Mouse (Mus musculus): Measurements from ENCODE around the gene Carmil2.

Gene Carmil2

DNA sequence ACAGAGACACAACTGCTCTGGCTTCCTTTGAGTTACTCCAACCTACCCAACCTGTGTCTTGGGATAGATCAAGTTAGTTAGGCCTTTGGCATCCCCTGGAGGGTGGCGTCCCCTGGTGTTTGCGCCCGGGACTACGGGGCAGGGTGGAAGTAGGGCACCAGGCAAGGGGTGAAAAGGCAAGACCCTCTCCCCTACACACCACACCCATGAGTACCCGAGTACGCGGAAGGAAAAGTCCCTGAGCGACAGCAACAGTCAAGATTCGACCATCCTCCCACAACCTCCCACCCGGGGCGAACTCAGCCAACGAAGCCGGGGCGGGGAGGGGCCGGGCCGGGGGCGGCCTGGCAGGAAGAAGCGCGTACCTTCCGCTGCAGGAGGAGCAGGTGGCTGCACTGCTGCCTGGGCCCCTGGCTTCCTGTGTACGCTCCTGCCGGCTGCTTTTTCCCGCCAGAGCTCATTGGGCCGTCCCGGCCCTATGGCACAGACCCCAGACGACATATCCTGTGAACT lies at the start of gene Carmil2:
TSS of gene Carmil2 (plus strand) at position 479 of the 513 bp plus-strand sequence.
- DNase-seq: no peak

DNA sequence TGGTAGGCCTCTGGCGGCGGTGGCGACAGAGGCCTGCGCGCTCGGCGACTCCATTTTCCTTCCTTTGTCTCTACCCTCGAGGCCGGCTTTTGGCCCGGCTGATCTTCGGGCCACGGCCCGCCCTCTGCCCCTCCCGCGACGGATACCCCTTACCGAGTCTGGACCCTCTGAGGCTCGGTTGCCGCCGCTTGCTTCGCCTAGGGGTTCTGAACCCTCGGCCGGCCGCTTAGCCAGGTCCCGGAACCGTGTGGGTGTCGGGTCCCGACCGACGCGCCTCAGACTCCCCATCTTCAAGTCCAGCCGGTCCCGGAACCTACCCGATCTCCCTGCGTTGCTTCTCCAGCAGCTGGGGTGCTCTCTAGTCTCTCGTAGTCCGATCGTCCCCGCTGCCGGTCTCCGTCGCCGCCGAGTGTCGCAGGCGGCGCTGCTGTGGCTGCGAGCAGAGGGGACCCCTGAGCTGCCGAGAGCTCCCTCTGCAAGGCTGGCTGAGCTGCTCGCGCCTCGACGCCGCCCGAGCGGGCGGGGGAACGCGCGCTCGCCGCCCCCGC lies 49.0 kb upstream of the Carmil2 start, which contains the start of gene Agrp:
TSS of gene Agrp (minus strand) at position 431 of the 548 bp plus-strand sequence.
- peak; percentile 53 for DNase-seq

DNA sequence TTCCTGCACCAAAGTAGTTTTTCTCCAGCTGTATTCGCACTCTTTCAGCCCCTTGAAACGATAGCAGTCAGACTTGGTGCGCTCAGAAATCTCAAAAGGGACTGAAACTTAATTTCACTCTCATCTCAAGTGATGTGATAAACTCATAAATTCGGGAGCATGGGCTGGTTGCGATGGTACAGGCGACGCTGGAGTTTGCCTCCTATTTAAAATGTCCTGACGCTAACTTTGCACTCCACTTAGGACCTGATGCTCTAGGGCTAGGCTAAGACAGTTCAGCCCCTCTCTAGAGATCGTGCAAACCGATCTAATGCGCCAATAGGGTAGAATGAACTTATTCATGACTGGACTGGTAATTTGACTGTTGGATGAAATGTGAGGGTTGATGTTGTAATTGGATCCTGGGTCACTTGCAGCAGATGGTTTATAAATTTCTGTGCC lies 48.5 kb upstream of the Carmil2 start:
- no peak for DNase-seq

DNA sequence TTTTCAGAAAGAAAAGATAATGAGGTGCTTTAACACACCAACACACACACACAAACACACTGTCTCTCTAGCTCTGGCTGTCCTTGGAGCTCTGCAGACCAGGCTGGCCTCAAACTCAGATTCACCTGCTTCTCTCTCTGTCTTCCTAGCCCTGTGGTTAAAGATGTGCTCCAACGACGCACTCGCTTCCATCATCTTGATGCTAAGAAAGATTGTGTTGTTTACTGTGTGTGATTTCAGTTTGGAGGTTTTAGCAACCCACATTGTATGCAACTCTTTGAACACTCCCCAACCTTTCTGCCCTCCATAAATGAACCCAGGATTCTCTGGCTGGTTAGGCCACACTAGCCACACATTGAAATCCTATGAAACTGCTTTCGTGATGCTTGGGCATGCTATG lies 47.6 kb upstream of the Carmil2 start:
- no peak for DNase-seq

DNA sequence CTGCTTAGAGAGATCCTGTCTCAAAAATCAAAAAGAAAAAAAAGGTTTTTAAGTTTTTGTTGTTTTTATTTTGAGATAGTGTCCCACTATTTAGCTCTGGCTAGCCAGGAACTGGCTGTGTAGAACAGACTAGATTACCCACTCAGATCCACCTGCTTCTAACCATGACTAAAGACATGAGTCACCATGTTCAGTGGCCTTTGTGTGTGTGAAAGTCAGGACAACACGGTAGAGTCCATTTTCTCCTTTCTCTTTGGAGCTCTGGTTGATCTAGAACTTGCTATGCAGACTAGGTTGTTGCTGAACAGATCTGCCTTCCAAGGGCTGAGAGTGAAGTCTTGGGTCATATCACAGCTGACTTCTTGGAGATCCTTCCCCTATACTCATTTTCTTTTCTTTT lies 46.2 kb upstream of the Carmil2 start:
- DNase-seq: no peak

DNA sequence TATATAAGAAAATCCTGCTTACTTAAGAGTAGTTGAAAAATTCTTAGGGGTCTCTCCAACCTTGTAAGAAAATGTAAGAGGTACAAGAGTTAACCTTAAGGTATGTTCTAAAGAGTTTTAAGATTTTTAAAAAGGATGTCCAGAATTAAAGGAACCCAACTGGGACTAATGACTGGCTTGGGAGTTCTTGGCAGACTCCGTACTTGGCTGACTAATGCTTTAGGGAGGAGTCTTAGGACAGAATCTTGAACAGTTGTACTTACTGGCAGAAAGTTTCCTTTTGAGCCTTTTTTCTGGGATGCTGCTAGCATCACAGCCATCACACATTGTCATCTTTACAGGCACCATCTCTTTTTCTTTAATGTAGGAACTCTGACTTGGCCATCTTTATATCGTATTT lies 45.6 kb upstream of the Carmil2 start:
- DNase-seq: no peak

DNA sequence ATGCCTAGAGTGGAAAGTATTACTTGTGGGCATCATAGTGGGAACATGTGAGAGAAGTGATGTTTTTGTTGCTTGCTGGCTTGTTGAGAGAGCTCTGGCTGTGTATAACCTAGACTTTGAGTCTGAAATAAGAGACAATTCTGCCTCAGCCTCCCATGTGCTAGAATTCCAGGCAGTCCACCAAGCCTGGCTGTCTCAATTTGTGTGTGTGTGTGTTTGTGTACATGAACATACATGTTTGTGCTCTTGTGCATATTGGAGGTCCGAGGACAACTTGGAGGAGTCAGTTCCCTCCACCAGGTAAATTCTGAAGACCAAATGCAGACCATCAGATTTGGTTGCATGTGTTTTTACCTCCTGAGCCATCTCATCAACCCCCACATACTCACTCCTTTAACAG lies 40.9 kb upstream of the Carmil2 start:
- no peak for DNase-seq

DNA sequence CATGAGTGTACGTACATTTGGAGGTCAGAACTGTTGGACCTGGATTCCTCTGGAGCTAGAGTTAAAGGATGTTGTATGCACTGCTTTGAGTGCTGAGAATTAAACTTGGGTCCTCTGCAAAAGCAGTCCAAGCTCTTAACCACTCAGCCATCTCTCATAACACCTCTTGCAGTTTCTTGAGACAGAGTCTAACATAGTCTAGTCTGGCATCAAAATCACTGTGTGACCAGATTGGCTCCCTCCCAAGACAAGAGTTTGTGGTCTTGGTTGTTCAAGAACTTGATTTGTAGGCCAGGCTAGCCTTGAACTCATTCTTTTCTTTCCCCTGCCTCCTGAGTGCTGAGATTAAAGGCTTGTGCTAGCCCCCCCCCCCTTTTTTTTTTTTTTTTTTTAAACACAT lies 37.1 kb upstream of the Carmil2 start:
- DNase-seq: no peak

DNA sequence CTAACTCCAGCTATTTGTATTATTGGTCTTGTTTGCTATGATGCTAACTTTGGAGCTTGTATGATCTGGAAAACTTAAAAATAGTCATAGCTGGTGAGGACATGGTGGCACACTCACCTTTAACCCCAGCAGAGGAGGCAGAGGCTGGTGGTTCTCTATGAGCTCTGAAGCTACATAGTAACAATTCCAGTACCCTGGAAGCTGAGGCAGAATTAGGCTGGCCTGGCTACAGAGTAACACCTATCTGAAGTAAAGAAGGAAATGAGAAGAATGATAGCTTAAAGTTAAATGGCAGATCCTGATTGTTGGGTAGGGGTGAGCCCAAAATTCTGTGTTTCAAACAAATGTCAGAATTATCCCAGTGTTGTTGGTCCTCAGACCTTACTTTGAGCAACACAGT lies 28.4 kb upstream of the Carmil2 start:
- no peak for DNase-seq

DNA sequence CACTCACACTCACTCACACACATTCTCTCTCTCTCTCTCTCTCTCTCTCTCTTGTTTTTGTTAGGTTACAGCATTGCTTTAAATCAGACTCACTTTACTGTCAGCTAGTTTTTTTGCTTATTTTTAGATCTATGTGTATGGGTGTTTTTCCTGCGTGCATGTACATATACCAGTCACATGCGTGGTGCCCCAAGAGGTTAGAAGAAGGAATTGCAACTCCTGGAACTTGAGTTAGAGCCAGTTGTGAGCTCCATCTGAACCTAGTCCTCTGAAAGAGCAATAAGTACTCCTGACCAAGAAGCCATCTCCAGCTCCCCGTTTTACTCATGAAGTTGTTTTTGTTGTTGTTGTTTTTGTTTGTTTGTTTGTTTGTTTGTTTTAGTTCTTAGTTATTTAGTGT lies 24.9 kb upstream of the Carmil2 start:
- DNase-seq: peak; percentile 12

DNA sequence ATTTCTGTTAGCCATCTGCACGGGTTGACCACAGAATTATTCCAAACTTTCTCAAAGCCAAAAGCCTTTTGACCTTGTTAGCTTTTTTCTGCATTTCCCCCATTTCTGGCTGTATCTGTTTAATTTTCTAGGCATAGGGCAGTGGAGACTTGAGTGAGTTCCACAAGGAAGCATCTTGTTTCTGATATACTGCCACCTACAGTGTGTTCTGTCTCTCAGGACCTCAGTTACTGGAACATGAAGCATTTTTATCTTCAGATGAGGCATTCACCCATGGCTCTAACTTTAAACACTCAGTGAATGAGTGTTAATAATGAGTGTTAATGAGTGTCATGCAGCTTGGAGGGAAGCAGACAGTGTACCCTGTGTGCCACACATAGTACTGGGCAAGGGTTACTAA lies 8.2 kb upstream of the Carmil2 start:
- DNase-seq: no peak

DNA sequence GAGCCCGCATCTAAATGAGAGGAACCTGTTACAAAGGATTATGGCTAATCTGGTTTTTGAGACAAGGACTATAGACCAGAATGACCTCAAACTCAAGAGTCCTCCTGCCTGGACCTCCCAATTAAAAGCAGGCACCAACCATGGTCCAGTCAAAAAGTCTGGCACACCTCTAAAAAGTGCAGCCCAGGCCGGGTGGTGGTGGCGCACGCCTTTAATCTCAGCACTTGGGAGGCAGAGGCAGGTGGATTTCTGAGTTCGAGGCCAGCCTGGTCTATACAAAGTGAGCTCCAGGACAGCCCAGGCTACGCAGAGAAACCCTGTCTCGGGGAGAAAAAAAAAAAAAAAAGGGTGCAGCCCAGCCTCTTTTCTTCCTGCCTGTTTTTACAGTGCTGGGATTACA lies 749 bp upstream of the Carmil2 start:
- DNase-seq: no peak

DNA sequence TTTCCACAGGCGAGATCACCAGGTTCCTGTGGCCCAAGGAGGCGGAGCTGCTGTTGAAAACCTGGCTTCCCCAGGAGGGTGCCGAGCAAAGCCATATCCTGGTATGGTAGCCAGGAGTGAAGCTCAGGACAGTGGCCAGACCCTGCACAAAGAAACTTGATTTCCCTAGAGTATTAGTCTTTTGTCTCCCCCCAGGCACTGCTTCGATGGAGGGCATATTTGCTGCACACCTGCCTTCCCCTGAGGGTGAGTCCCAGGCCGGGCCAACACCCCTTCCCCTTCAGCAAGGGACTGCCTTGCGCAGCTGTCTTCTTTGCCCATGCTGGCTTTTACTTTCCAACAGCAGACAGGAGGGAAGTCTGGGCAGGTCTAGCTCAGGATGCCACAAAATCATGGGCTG lies 477 bp downstream of the Carmil2 start:
- no peak for DNase-seq

DNA sequence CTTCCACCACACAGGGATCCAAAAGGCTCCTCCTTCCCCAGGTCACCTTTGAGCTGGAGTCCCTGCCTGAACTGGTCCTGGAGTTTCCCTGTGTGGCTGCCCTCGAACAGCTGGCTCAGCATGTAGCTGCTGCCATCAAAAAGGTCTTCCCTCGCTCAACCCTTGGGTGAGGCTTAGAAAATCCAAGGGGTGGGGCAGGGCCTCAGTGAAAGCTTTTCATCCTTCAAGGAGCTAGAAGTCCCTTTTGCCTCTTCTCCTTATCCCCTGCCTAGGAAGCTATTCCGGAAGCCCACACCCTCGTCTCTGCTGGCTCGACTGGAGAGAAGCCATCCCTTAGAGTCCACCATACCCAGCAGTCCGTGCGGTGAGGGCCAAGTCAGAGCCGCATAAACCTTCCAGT lies 1.4 kb downstream of the Carmil2 start:
- DNase-seq: no peak

DNA sequence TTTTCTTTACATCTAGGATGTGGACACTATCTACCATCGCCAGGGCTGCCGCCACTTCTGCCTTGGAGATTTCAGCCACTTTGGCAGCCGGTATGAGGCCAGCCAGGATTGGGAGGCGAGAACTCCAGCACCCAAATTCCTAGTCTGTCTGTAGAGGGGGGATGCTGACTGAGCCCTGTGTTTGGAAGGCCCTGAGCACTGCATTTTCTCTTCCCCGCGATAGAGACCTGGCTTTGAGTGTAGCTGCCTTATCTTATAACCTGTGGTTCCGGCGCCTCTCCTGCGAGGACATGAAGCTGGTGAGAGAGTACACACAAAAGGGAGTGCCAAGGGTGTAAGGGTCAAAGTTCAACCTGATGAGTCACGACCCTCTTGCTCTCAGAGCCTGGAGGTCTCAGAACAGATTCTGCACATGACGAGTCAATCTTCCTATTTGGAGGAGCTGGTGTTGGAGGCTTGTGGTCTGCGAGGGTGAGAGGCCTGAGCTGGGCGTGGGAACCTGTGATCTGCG lies 2.2 kb downstream of the Carmil2 start:
- DNase-seq: no peak

DNA sequence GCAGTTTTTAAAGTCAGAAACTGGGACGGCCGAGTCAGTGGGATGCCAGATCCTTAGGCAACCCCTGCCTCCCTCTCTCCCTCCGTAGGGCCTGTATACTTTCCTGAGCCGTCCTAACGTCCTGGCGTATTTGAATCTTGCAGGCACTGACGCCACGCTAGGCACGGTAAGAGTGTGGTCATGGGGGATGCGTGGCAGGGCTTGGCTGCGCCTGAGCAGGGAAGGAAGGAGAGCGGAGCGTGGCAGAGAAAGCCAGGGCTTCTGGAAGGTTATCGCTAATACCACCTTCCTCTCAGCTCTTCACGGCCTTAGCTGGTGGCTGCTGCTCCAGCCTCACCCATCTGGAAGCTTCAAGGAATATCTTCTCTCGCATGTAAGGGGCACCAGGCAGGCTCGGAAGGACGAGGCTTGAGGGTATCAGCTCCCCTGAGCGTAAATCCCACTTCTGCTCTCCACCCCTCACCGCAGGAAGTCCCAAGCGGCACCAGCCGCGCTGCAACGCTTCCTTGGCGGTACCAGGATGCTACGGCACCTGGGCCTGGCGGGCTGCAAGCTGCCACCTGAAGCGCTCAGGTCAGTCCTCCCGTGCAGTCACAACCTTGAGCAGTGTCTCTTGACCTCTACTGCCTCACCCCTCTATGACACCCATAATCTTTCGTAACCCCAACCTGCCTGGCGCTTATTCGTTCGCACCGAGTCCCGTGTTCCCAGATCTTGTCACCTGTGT lies 3.3 kb downstream of the Carmil2 start:
- no peak for DNase-seq

DNA sequence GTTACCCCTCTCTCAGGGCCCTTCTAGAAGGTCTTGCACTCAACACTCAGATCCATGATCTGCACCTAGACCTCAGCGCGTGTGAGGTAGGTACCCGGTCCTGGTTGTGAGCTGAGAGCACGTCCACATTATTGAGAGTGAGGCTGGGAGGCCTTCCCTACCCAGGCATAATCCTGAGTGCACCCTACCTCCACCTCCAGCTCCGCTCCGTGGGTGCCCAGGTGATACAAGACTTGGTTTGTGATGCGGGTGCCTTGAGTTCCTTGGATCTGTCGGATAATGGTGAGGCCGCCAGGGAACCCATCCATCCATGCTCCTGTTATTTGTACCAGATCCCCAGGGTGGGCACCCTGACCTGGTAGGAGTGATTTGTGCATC lies 3.9 kb downstream of the Carmil2 start:
- no peak for DNase-seq

DNA sequence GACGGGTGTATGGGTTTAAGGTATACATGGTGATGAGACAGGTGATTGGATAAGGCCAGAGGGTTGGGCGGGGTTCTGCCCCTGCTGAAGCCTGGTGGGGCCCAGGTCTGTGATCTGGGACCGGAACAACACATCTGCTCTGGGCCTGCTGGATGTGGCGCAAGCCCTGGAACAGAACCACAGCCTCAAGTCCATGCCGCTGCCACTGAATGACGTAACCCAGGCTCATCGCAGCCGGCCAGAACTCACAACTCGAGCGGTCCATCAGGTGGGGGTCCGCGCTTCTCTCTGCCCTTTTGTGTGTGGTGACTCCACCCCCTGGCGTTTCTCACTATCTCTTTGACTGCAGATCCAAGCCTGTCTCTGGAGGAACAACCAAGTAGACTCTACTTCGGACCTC lies 4.9 kb downstream of the Carmil2 start:
- DNase-seq: no peak

DNA sequence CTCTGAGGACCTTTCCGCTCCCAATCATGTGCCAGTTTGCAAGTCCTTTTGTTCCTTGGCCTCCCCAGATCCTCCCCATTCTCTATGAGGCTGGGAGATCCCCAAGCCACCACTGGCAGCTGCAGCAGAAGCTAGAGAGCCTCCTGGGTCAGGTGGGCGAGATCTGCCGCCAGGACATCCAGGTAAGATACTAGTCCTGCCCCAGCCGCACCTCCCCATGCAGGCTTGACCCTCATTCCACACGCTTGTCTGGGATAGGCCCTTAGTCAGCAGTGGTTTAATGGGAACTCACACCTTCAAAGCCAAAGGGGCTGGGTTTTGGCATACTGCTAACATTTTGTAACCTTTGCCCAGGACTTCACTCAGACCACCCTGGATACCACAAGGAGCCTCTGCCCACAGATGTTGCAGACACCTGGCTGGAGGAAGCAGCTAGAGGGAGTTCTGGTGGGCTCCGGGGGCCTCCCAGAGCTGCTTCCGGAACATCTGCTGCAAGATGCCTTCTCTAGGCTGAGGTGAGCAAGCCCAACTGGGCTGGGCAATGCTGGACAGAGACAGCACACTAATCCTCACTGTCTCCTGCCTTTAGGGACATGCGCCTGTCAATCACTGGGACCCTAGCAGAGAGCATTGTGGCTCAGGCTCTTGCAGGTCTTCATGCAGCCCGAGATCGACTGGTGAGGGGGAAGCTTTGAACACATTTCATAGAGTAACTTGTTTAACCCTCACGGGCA lies 6.5 kb downstream of the Carmil2 start:
- no peak for DNase-seq

DNA sequence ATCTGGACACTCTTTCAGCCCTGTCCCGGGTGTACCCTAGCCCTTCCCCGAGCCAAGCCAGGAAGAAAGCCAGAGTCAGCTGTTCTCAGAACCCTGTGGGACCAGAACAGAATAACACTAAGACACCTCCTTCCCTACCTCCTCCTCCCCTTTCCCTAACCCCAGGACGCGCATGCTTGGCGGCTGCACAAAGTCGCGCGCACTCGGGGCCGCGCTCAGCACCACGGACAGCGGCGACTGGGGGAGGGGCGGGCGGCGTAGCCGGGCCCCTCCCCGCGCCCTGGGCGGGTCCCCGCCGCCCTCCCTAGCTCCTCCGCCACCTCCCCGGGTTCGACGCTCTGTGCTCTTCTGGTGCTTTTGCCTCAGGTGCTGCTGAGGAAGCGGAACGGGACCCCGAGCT lies 7.6 kb downstream of the Carmil2 start:
- peak; percentile 85 for DNase-seq

DNA sequence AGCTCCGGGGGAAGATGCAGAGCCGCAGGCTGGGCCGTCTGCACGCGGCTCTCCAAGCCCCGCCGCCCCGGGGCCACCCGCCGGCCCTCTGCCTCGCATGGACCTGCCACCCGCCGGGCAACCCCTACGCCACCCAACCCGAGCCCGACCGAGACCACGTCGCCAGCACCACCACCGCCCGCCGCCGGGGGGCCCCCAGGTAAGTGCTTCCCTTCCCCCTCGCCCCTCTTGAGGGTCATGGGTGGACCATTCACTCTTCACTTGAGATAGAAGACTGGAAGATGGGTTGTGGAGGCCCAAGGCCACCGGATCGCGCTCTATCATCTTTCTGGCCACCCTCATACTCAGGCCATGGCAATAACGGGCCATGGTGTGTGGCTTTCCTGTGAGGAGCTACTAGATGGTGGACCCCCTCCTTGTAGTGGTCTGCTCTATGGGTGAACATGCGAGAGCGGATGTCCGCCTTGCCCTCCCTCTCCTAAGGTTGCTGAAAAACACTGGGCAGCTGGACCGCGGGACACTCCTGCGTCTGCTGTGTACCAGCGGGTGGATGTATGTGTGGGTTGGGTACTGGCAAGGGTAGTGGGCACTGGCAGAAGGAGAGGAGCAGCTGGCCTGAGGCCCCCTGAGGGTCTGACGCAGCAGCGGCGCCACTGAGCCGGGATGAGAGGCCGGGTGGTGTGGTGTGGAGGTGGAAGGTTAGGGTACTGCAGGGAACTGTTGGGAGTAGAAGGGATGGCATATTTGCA lies 8.2 kb downstream of the Carmil2 start:
- peak; percentile 38 for DNase-seq

DNA sequence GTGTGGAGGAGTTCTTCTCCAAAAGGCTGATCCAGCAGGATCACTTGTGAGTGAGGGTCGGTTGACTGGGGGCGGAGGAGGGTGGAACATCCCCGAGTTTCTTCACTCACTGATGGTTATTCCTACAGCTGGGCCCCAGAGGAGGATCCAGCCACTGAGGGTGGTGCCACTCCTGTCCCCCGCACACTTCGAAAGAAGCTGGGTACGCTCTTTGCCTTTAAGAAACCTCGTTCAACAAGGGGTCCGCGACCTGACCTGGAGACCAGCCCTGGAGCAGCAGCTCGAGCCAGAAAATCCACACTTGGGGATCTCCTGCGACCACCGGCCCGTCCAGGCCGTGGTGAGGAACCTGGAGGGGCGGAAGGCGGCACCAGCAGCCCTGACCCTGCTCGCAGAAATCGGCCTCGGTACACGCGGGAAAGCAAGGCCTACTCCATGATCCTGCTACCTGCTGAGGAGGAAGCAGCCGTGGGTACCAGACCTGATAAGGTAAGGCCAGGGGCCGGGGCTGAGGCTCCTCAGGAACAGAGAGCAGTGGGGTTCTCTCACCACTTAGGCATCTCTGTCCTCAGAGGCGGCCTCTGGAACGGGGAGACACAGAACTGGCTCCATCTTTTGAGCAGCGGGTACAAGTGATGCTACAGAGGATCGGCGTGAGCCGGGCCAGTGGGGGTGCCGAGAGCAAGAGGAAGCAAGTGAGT lies 9.2 kb downstream of the Carmil2 start:
- no peak for DNase-seq
